Mouse (Mus musculus) cerebellum, postnatal 36 days (tissue): ENCODE measurements around the gene Errfi1.
A peak's percentile ranks its signal among the peaks of the same experiment; 100 is the strongest.

Experiments
- DNase-seq, 2 experiments: peaks; one replicate each; pipeline ENCODE4 v3.0.0; 2021 to 2022; ENCODE audit warnings: mixed read lengths in 2 of 2

Errfi1 gene

GRCm38 (mm10) chr4:150853680-150854461 is at the start of gene Errfi1:
Gene Errfi1, plus strand, starts transcription at chr4:150853919.
- peak; percentile 22 to 24 for DNase-seq

- no peak for DNase-seq
Observed at GRCm38 (mm10) chr4:150804204-150804603, 49.5 kb upstream of the Errfi1 start.

GRCm38 (mm10) chr4:150807727-150808470 is 45.8 kb upstream of the Errfi1 start:
- DNase-seq: no peak

- no peak for DNase-seq
Observed at GRCm38 (mm10) chr4:150808471-150808847, 45.3 kb upstream of the Errfi1 start.

GRCm38 (mm10) chr4:150809323-150809722 is 44.4 kb upstream of the Errfi1 start:
- DNase-seq: no peak

GRCm38 (mm10) chr4:150815144-150815543 is 38.6 kb upstream of the Errfi1 start:
- DNase-seq: no peak

- DNase-seq: no peak
Observed at GRCm38 (mm10) chr4:150816414-150816951, 37.2 kb upstream of the Errfi1 start.

- DNase-seq: no peak
Observed at GRCm38 (mm10) chr4:150819126-150819910, 34.4 kb upstream of the Errfi1 start.

GRCm38 (mm10) chr4:150821381-150821780 is 32.3 kb upstream of the Errfi1 start:
- no peak for DNase-seq

GRCm38 (mm10) chr4:150822624-150823023 is 31.1 kb upstream of the Errfi1 start:
- no peak for DNase-seq

GRCm38 (mm10) chr4:150823614-150824480 is 29.9 kb upstream of the Errfi1 start:
- no peak for DNase-seq

GRCm38 (mm10) chr4:150824877-150825276 is 28.8 kb upstream of the Errfi1 start:
- DNase-seq: no peak

- no peak for DNase-seq
Observed at GRCm38 (mm10) chr4:150825531-150825930, 28.2 kb upstream of the Errfi1 start.

- no peak for DNase-seq
Observed at GRCm38 (mm10) chr4:150831321-150831720, 22.4 kb upstream of the Errfi1 start.

GRCm38 (mm10) chr4:150831941-150832340 is 21.8 kb upstream of the Errfi1 start:
- DNase-seq: no peak

GRCm38 (mm10) chr4:150835163-150835562 is 18.6 kb upstream of the Errfi1 start:
- DNase-seq: no peak

- no peak for DNase-seq
Observed at GRCm38 (mm10) chr4:150836258-150836657, 17.5 kb upstream of the Errfi1 start.

- DNase-seq: no peak
Observed at GRCm38 (mm10) chr4:150836961-150837360, 16.8 kb upstream of the Errfi1 start.

- no peak for DNase-seq
Observed at GRCm38 (mm10) chr4:150837458-150837857, 16.3 kb upstream of the Errfi1 start.

GRCm38 (mm10) chr4:150842045-150842444 is 11.7 kb upstream of the Errfi1 start:
- DNase-seq: no peak

- no peak for DNase-seq
Observed at GRCm38 (mm10) chr4:150843181-150843580, 10.5 kb upstream of the Errfi1 start.

GRCm38 (mm10) chr4:150846316-150846715 is 7.4 kb upstream of the Errfi1 start:
- no peak for DNase-seq
